In genomic region chr3:50879050-50879449, GRCm38 (mm10) we compare ENCODE assay signal across 13 mouse cellular contexts.
"Had no signal": no experiment of that assay in that cellular context is flagged by ENCODE, and none has a peak within 500 bp of the region (broad histone marks: within the 10 kb centered on the region; RNA-seq: fewer than 3 reads in every experiment).

No protein-coding gene starts in this region.

- H3K4me2 ChIP-seq: limb, embryonic 12.5 days; midbrain, embryonic 13.5 days had no signal

- H3K36me3 ChIP-seq: limb, embryonic 12.5 days; midbrain, embryonic 13.5 days had no signal

- DNase-seq: kidney, postnatal 10 days; kidney, postnatal 4 days; lung, adult 2 months; lung, postnatal 4 days; right cerebral cortex, adult 18-20 months; right cerebral cortex, postnatal 25 days; thymus, postnatal 36 days had no signal

- H3K9me3 ChIP-seq: limb, embryonic 12.5 days; midbrain, embryonic 13.5 days had no signal

- H3K4me1 ChIP-seq: limb, embryonic 12.5 days had no signal

- H3K27me3 ChIP-seq: limb, embryonic 12.5 days; midbrain, embryonic 13.5 days had no signal

- ATAC-seq: lung, postnatal 0 days; midbrain, embryonic 13.5 days had no signal

- H3K9ac ChIP-seq: limb, embryonic 12.5 days; liver, embryonic 14.5 days; midbrain, embryonic 13.5 days had no signal

- H3K4me3 ChIP-seq: layer of hippocampus, adult 2 months; limb, embryonic 12.5 days; midbrain, embryonic 13.5 days had no signal

- H3K27ac ChIP-seq: layer of hippocampus, adult 2 months; limb, embryonic 12.5 days; liver, embryonic 14.5 days; midbrain, embryonic 13.5 days; stomach, postnatal 0 days had no signal
